Comparison of ENCODE assay signal across 11 mouse cellular contexts in the genomic region with DNA sequence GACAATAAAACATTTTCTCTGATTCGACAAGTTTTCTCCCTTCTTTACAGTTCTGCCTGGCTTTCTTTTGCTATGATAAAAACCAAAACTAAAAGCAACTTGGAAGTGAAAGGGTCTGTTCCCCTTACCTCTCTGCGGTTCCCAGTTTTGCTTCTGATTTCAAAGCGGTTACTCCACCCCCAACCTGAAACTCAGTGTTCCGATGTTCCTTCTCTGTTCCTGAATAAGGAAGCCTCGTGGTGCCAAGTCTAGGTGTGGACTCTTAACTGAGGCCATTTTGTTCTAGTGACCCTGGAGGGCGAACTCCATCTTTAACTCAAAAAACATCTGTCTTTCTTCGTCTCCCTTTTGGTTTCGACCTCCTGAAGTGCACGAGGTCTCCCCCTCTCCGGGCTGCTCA. TPM values are rescaled to one million over a fixed set of nuclear protein-coding genes. Genes with fewer than 3 reads are reported as not detected.
A peak's percentile ranks its signal among the peaks of the same experiment; 100 is the strongest.
DNase-seq lines count a peak whose midpoint lies in the region; ATAC-seq and TF ChIP-seq lines count a peak whose summit lies in the region.
"Had no signal": no experiment of that assay in that cellular context is flagged by ENCODE, and none has a peak within 500 bp of the region (broad histone marks: within the 10 kb centered on the region; RNA-seq: fewer than 3 reads in every experiment).

No protein-coding gene starts in this region.

- 0 out of 2 replicates have a peak, but pooled peaks cover 4% of the 10 kb centered on the region for H3K4me1 ChIP-seq in heart, postnatal 0 days (ENCODE audit: control insufficient read depth, insufficient read depth)
- H3K4me1 ChIP-seq in ES-Bruce4 (ENCODE audit: control insufficient read depth, insufficient read depth, low read length) = peaks cover 2% of the 10 kb centered on the region
- no peaks in the 10 kb centered on the region for H3K4me1 ChIP-seq in cortical plate, adult 2 months (ENCODE audit: control insufficient read depth, insufficient read depth, low read length)
- peaks cover 4% of the 10 kb centered on the region; the same call in 1 of the 2 replicates for H3K4me1 ChIP-seq in forebrain, embryonic 14.5 days (ENCODE audit: control insufficient read depth, insufficient read depth, low read length)

- H3K27me3 ChIP-seq in heart, postnatal 0 days (ENCODE audit: control insufficient read depth, insufficient read depth, low read length) = no peaks in the 10 kb centered on the region
- no peaks in the 10 kb centered on the region for H3K27me3 ChIP-seq in ES-Bruce4 (ENCODE audit: control insufficient read depth, insufficient read depth, low read length, poor library complexity, severe bottlenecking)
- no peaks in the 10 kb centered on the region for H3K27me3 ChIP-seq in forebrain, embryonic 14.5 days (replicated peaks; ENCODE audit: control insufficient read depth, insufficient read depth, low read length)
- H3K27me3 ChIP-seq: CH12.LX; midbrain, embryonic 12.5 days had no signal

- no peaks in the 10 kb centered on the region for H3K36me3 ChIP-seq in heart, postnatal 0 days (replicated peaks; ENCODE audit: control insufficient read depth, insufficient read depth, low read length)
- no peaks in the 10 kb centered on the region for H3K36me3 ChIP-seq in ES-Bruce4 (ENCODE audit: control insufficient read depth, insufficient read depth, low read length, poor library complexity, severe bottlenecking)
- H3K36me3 ChIP-seq in forebrain, embryonic 14.5 days (ENCODE audit: control insufficient read depth, insufficient read depth, low read length) = no peaks in the 10 kb centered on the region
- H3K36me3 ChIP-seq: midbrain, embryonic 12.5 days had no signal

- WGBS in heart, postnatal 0 days = 61% methylated on average over 10 of the region's 10 CpGs
- WGBS in forebrain, embryonic 14.5 days = 84% methylated on average over 10 of the region's 10 CpGs

- peak overlapping the region; percentile 7; the same call in 1 of the 2 replicates for H3K4me2 ChIP-seq in heart, postnatal 0 days (ENCODE audit: low read depth, low read length)
- no peak overlapping the region for H3K4me2 ChIP-seq in forebrain, embryonic 14.5 days (ENCODE audit: low read length)
- H3K4me2 ChIP-seq: midbrain, embryonic 12.5 days had no signal

- no peak for ATAC-seq in heart, postnatal 0 days (ENCODE audit: insufficient read depth, low read depth)
- no peak for ATAC-seq in forebrain, embryonic 14.5 days

- intact Hi-C loops in heart, postnatal 10 days (cut with DNase I) = no loop called here

- DNase-seq in heart, postnatal 0 days (ENCODE audit: low spot score) = no peak
- DNase-seq in heart, postnatal 10 days = no peak
- DNase-seq in lung, postnatal 25 days (ENCODE audit: low spot score) = peak; percentile 44
- DNase-seq in embryo, embryonic 10 days (ENCODE audit: low spot score) = no peak
- DNase-seq in forebrain, embryonic 14.5 days (ENCODE audit: low spot score) = no peak
- DNase-seq in spleen, adult 12 weeks (ENCODE audit: low spot score) = no peak
- DNase-seq: cerebellum, adult 8-10 months had no signal

- H3K4me3 ChIP-seq in heart, postnatal 0 days (ENCODE audit: low read depth, low read length) = no peak overlapping the region
- no peak overlapping the region; the same call in 1 of the 2 replicates for H3K4me3 ChIP-seq in ES-Bruce4 (ENCODE audit: low read depth, low read length)
- 0 out of 2 replicates have a peak overlapping the region, but pooled peaks have one; percentile 13 for H3K4me3 ChIP-seq in cortical plate, adult 2 months (ENCODE audit: insufficient read depth, low read length)
- H3K4me3 ChIP-seq in forebrain, embryonic 14.5 days (ENCODE audit: low read depth, low read length) = no peak overlapping the region
- H3K4me3 ChIP-seq: midbrain, embryonic 12.5 days had no signal

- TF ChIP-seq POLR2A in ES-Bruce4 (IDR thresholded peaks at IDR 0.05; ENCODE audit: insufficient read depth, low read length) = no peak
- no peak for TF ChIP-seq POLR2A in cortical plate, adult 2 months (IDR thresholded peaks at IDR 0.05; ENCODE audit: extremely low read depth, insufficient read depth, low read length)

- no peak for TF ChIP-seq CTCF in heart, postnatal 0 days (IDR thresholded peaks at IDR 0.05; ENCODE audit: low read depth)
- TF ChIP-seq CTCF in ES-Bruce4 (IDR thresholded peaks at IDR 0.05; ENCODE audit: low read depth, low read length) = no peak
- no peak for TF ChIP-seq CTCF in cortical plate, adult 2 months (IDR thresholded peaks at IDR 0.05; ENCODE audit: extremely low read depth, insufficient read depth, low read length)

- no peak overlapping the region for H3K27ac ChIP-seq in heart, postnatal 0 days (ENCODE audit: low read depth)
- peak overlapping the region; percentile 59 for H3K27ac ChIP-seq in ES-Bruce4 (ENCODE audit: insufficient read depth, low read length)
- no peak overlapping the region for H3K27ac ChIP-seq in cortical plate, adult 2 months (ENCODE audit: insufficient read depth, low read length)
- no peak overlapping the region for H3K27ac ChIP-seq in forebrain, embryonic 14.5 days (ENCODE audit: low read depth, low read length)
- H3K27ac ChIP-seq: midbrain, embryonic 12.5 days had no signal

- H3K9ac ChIP-seq in heart, postnatal 0 days (replicated peaks; ENCODE audit: low read depth, low read length) = no peak overlapping the region
- peak overlapping the region; percentile 11 for H3K9ac ChIP-seq in ES-Bruce4 (ENCODE audit: low read depth, poor library complexity, severe bottlenecking)
- H3K9ac ChIP-seq in forebrain, embryonic 14.5 days (ENCODE audit: low read length) = no peak overlapping the region
- H3K9ac ChIP-seq: midbrain, embryonic 12.5 days had no signal

- no peaks in the 10 kb centered on the region for H3K9me3 ChIP-seq in heart, postnatal 0 days (replicated peaks; ENCODE audit: control insufficient read depth, low read length)
- no peaks in the 10 kb centered on the region for H3K9me3 ChIP-seq in ES-Bruce4 (replicated peaks; ENCODE audit: control insufficient read depth, insufficient read depth, low read length, poor library complexity, severe bottlenecking)
- no peaks in the 10 kb centered on the region for H3K9me3 ChIP-seq in forebrain, embryonic 14.5 days (replicated peaks; ENCODE audit: control insufficient read depth, low read length)
- H3K9me3 ChIP-seq: midbrain, embryonic 12.5 days had no signal

- no peak for TF ChIP-seq EP300 in heart, postnatal 0 days (IDR thresholded peaks at IDR 0.05; ENCODE audit: low read depth)
- no peak for TF ChIP-seq EP300 in ES-Bruce4 (IDR thresholded peaks at IDR 0.05; ENCODE audit: insufficient read depth, low read depth, low read length)

RNA-seq across cellular contexts. Expression of a gene that starts 54.4 kb away (rescaled TPM):
- total RNA-seq in heart, postnatal 0 days (2014; rRNA removed; ENCODE audit: low replicate concordance) = 50.6 and 74.8 TPM in 2 replicates
- polyA plus RNA-seq in heart, postnatal 0 days (2015; fragmentation: Nextera tagmentation; extraction: Ambion mirVana) = 11.0 and 15.1 TPM in 2 replicates
- total RNA-seq in heart, postnatal 10 days (2021) = 10 to 100 TPM; 26.2 to 28.6 TPM
- polyA plus RNA-seq in ES-Bruce4 (2011; ENCODE audit: insufficient read depth, insufficient read length, low read depth, missing spikeins) = 32.1 and 37.6 TPM in 2 replicates
- 13.9 and 14.3 TPM in 2 replicates for polyA plus RNA-seq in cortical plate, adult 2 months (2012; rRNA removed)
- 15.7 and 18.5 TPM in 2 replicates for polyA plus RNA-seq in forebrain, embryonic 14.5 days (2014; fragmentation: Nextera tagmentation; extraction: Ambion mirVana)
- total RNA-seq: CH12.LX had no signal
